ENCODE assay signal across 8 mouse cellular contexts in the genomic region with DNA sequence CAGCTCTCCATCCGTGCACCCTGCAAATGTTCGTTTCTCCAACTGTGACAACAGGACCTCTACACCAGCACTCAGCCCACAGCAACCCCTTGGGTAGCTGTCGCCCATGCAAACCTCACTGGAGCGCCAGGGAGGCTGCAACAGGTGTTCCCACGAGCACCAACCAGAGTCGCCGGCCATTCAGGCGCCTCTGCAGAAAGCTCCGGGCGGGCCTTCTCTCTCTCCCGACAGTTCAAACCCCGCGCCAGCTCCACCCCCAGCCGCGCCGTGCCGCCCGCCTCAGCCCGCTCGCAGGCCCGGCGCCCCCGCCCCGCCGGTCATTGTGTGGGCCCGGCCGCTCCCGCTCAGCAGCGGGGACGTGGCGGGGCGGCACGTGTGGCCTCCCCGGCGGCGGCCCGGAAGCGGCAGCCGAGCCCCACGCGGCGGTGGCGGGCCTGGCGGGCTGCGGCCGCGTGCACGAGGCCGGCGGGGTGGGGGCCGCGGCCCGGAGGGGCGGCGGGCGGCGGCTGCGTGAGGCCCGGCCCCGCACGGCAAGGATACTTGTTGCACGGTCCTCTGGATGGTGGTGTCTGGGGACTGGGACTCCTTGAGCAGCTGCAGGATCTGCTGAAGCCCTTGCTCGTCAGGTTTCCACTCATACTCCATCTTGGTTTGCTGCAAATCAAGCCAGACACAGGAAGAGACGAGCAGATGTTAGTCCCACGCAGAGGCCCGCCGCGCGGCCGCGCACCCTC. TPM values are rescaled to one million over a fixed set of nuclear protein-coding genes. Genes with fewer than 3 reads are reported as not detected.
DNase-seq lines count a peak whose midpoint lies in the region; ATAC-seq lines count a peak whose summit lies in the region.

No protein-coding gene starts in this region.

- H3K27ac ChIP-seq in embryonic facial prominence, embryonic 13.5 days, result peak overlapping the region; percentile 98
- peak overlapping the region; percentile 86 for H3K27ac ChIP-seq in liver, embryonic 13.5 days

- peaks cover 25% of the 10 kb centered on the region for H3K36me3 ChIP-seq in embryonic facial prominence, embryonic 13.5 days
- peaks cover 30% of the 10 kb centered on the region for H3K36me3 ChIP-seq in liver, embryonic 13.5 days
- 0 out of 2 replicates have a peak, but pooled peaks cover 5% of the 10 kb centered on the region for H3K36me3 ChIP-seq in splenic B cell, adult 2 months (ENCODE audit: control insufficient read depth, insufficient read depth, low read length, poor library complexity, severe bottlenecking)

- H3K4me1 ChIP-seq in embryonic facial prominence, embryonic 13.5 days, result peaks cover 35% of the 10 kb centered on the region
- H3K4me1 ChIP-seq in liver, embryonic 13.5 days (replicated peaks), result peaks cover 57% of the 10 kb centered on the region

- DNase-seq in B cell, adult 2 months, result peak; percentile 55 to 73
- DNase-seq in adrenal gland, postnatal 14 days, result peak; percentile 82
- DNase-seq in heart, adult 8-10 months (ENCODE audit: low spot score), result peak; percentile 16
- peak; percentile 54 for DNase-seq in kidney, adult 9 months
- DNase-seq in liver, embryonic 13.5 days, result peak; percentile 68
- DNase-seq in naive thymus-derived CD4-positive, alpha-beta T cell, adult 2 months (ENCODE audit: low read depth), result peak; percentile 78
- DNase-seq in splenic B cell, adult 2 months (ENCODE audit: low read depth, low spot score), result peak; percentile 37

- no peaks in the 10 kb centered on the region for H3K27me3 ChIP-seq in embryonic facial prominence, embryonic 13.5 days
- H3K27me3 ChIP-seq in liver, embryonic 13.5 days, result no peaks in the 10 kb centered on the region
- H3K27me3 ChIP-seq in splenic B cell, adult 2 months (ENCODE audit: control insufficient read depth, insufficient read depth, low read length, poor library complexity, severe bottlenecking), result no peaks in the 10 kb centered on the region

- peak overlapping the region; percentile 82 for H3K4me3 ChIP-seq in embryonic facial prominence, embryonic 13.5 days
- H3K4me3 ChIP-seq in liver, embryonic 13.5 days (replicated peaks), result peak overlapping the region; percentile 77

- peak overlapping the region; percentile 87 for H3K4me2 ChIP-seq in embryonic facial prominence, embryonic 13.5 days
- peak overlapping the region; percentile 90 for H3K4me2 ChIP-seq in liver, embryonic 13.5 days

- H3K9ac ChIP-seq in embryonic facial prominence, embryonic 13.5 days, result peak overlapping the region; percentile 91
- peak overlapping the region; percentile 83 for H3K9ac ChIP-seq in liver, embryonic 13.5 days

- ATAC-seq in embryonic facial prominence, embryonic 13.5 days (ENCODE audit: insufficient number of reproducible peaks, insufficient read depth, low FRiP score, low TSS enrichment, low read depth), result peak; percentile 70
- ATAC-seq in liver, embryonic 13.5 days (ENCODE audit: low read depth), result peak; percentile 84

- H3K9me3 ChIP-seq in embryonic facial prominence, embryonic 13.5 days, result no peaks in the 10 kb centered on the region
- no peaks in the 10 kb centered on the region for H3K9me3 ChIP-seq in liver, embryonic 13.5 days (replicated peaks)

- under 1% methylated on average over 57 of the region's 71 CpGs for WGBS in embryonic facial prominence, embryonic 13.5 days
- under 1% methylated on average over 61 of the region's 71 CpGs for WGBS in liver, embryonic 13.5 days (ENCODE audit: insufficient replicate concordance)

RNA-seq across cellular contexts. Expression of a gene that starts 35.9 kb away (rescaled TPM):
- total RNA-seq in adrenal gland, postnatal 14 days (2021), result 112 and 119 TPM in 2 replicates
- polyA plus RNA-seq in embryonic facial prominence, embryonic 13.5 days (2015; fragmentation: Nextera tagmentation; extraction: Ambion mirVana), result 64.7 and 65.0 TPM in 2 replicates
- total RNA-seq in heart, adult 8-10 months (2022), result 10 to 100 TPM; 60.0 to 73.3 (median 64.3) TPM
- 26.5 and 31.4 TPM in 2 replicates for polyA plus RNA-seq in liver, embryonic 13.5 days (2015; fragmentation: Nextera tagmentation; extraction: Ambion mirVana)

Comparison
In these comparisons a context has a peak if more than half of its experiments do, and no peak if none do; other contexts are left out.
1. Peak in every context shown above with its lines: DNase-seq, ATAC-seq, H3K4me3 ChIP-seq and H3K27ac ChIP-seq.
2. DNase-seq: peak in every context shown above with its lines; median percentile 82 in adrenal gland, postnatal 14 days; 78 in naive thymus-derived CD4-positive, alpha-beta T cell, adult 2 months; 68 in liver, embryonic 13.5 days; 64 in B cell, adult 2 months; 54 in kidney, adult 9 months; 37 in splenic B cell, adult 2 months; 16 in heart, adult 8-10 months.